Mouse (Mus musculus) erythroblast, embryonic 14.5 days (primary cell): ENCODE measurements around the gene Ninj1.

Source experiments
- GATA1 ChIP-seq: IDR thresholded peaks from 2 replicates; pipeline ENCODE4 v1.6.1; 2012; ENCODE audit warnings: low read length, inconsistent platforms, mixed read lengths
- TAL1 ChIP-seq: IDR thresholded peaks from 3 replicates; pipeline ENCODE4 v1.6.1; 2012; ENCODE audit warnings: low read length, inconsistent platforms, mixed read lengths

- no peak for TF ChIP-seq TAL1
- no peak for TF ChIP-seq GATA1
Measured at GRCm38 (mm10) chr13:49161236-49161635, 26.0 kb upstream of the Ninj1 start.
